ENCODE assay signal across 8 mouse cellular contexts in genomic region chr2:83813273-83813892, GRCm38 (mm10). TPM values are rescaled to one million over a fixed set of nuclear protein-coding genes. Genes with fewer than 3 reads are reported as not detected.
A peak's percentile ranks its signal among the peaks of the same experiment; 100 is the strongest.
DNase-seq lines count a peak whose midpoint lies in the region; ATAC-seq and TF ChIP-seq lines count a peak whose summit lies in the region.

No protein-coding gene starts in this region.

- no peak for TF ChIP-seq POLR2A in olfactory bulb, adult 2 months (IDR thresholded peaks at IDR 0.05; ENCODE audit: insufficient read depth, low read depth, low read length)

- H3K27ac ChIP-seq in lung, postnatal 0 days (ENCODE audit: low read length): no peak overlapping the region
- H3K27ac ChIP-seq in intestine, embryonic 16.5 days (ENCODE audit: low read length): no peak overlapping the region
- H3K27ac ChIP-seq in olfactory bulb, adult 2 months (ENCODE audit: insufficient read depth, low read depth, low read length): peak overlapping the region; percentile 98

- H3K9ac ChIP-seq in lung, postnatal 0 days (replicated peaks; ENCODE audit: low read depth): no peak overlapping the region
- no peak overlapping the region; the same call in 1 of the 2 replicates for H3K9ac ChIP-seq in intestine, embryonic 16.5 days (ENCODE audit: low read depth, low read length)

- ATAC-seq in CD4-positive, CD25-positive, alpha-beta regulatory T cell, adult 4 months: no peak
- no peak for ATAC-seq in lung, postnatal 0 days
- peak; percentile 18; the same call in 1 of the 2 replicates for ATAC-seq in intestine, embryonic 16.5 days

- 13% methylated on average over 10 of the region's 10 CpGs for WGBS in lung, postnatal 0 days
- 18% methylated on average over 10 of the region's 10 CpGs for WGBS in intestine, embryonic 16.5 days
- 2% methylated on average over 10 of the region's 10 CpGs for WGBS in olfactory bulb, adult 2 months

- H3K4me2 ChIP-seq in lung, postnatal 0 days (replicated peaks; ENCODE audit: low read depth, low read length): peak overlapping the region; percentile 88
- peak overlapping the region; percentile 94 for H3K4me2 ChIP-seq in intestine, embryonic 16.5 days (ENCODE audit: low read depth, low read length)

- DNase-seq in CD4-positive, CD25-positive, alpha-beta regulatory T cell, adult 2 months (ENCODE audit: low read depth, low spot score): peak; percentile 9
- DNase-seq in lung, postnatal 0 days (ENCODE audit: low spot score): no peak
- DNase-seq in lung, postnatal 25 days (ENCODE audit: low spot score): no peak
- no peak for DNase-seq in adipocyte (ENCODE audit: low spot score)
- no peak for DNase-seq in kidney, postnatal 25 days

- peak overlapping the region; percentile 55 for H3K4me3 ChIP-seq in lung, postnatal 0 days (ENCODE audit: low read depth, low read length)
- H3K4me3 ChIP-seq in intestine, embryonic 16.5 days (ENCODE audit: low read length): peak overlapping the region; percentile 76
- H3K4me3 ChIP-seq in olfactory bulb, adult 2 months (ENCODE audit: insufficient read depth, low read depth, low read length): peak overlapping the region; percentile 79

- H3K4me1 ChIP-seq in lung, postnatal 0 days (ENCODE audit: insufficient read depth, low read depth, low read length): peaks cover 3% of the 10 kb centered on the region; the same call in 1 of the 2 replicates
- H3K4me1 ChIP-seq in intestine, embryonic 16.5 days (ENCODE audit: control insufficient read depth, insufficient read depth, low read length): peaks cover 6% of the 10 kb centered on the region; the same call in 1 of the 2 replicates
- H3K4me1 ChIP-seq in olfactory bulb, adult 2 months (ENCODE audit: control insufficient read depth, insufficient read depth, low read length): no peaks in the 10 kb centered on the region

- H3K36me3 ChIP-seq in lung, postnatal 0 days (ENCODE audit: insufficient read depth, low read length): no peaks in the 10 kb centered on the region
- no peaks in the 10 kb centered on the region for H3K36me3 ChIP-seq in intestine, embryonic 16.5 days (ENCODE audit: control insufficient read depth, insufficient read depth, low read length)

- H3K27me3 ChIP-seq in lung, postnatal 0 days (replicated peaks; ENCODE audit: insufficient read depth, low read length): no peaks in the 10 kb centered on the region
- H3K27me3 ChIP-seq in intestine, embryonic 16.5 days (replicated peaks; ENCODE audit: control insufficient read depth, insufficient read depth, low read length): 0 out of 2 replicates have a peak, but pooled peaks cover 6% of the 10 kb centered on the region

- no peaks in the 10 kb centered on the region for H3K9me3 ChIP-seq in lung, postnatal 0 days (ENCODE audit: low read length)
- H3K9me3 ChIP-seq in intestine, embryonic 16.5 days (ENCODE audit: control insufficient read depth, low read length): no peaks in the 10 kb centered on the region

- TF ChIP-seq EP300 in lung, postnatal 0 days (IDR thresholded peaks at IDR 0.05): no peak

- no peak for TF ChIP-seq CTCF in lung, postnatal 0 days (IDR thresholded peaks at IDR 0.05)
- TF ChIP-seq CTCF in olfactory bulb, adult 2 months (IDR thresholded peaks at IDR 0.05; ENCODE audit: insufficient read depth, low read depth, low read length): no peak

RNA-seq across cellular contexts. Expression of gene Fam171b, which starts 0.9 kb away (rescaled TPM):
- polyA plus RNA-seq in CD4-positive, CD25-positive, alpha-beta regulatory T cell, adult 4 months (2017; shearing (Covaris generic)): under 1 TPM; 0.34 to 0.50 TPM
- 0.26 and 0.29 TPM in 2 replicates for polyA plus RNA-seq in lung, postnatal 0 days (2015; fragmentation: Nextera tagmentation; extraction: Ambion mirVana)
- 6.6 and 6.8 TPM in 2 replicates for polyA plus RNA-seq in intestine, embryonic 16.5 days (2015; fragmentation: Nextera tagmentation; extraction: Ambion mirVana)
- polyA plus RNA-seq in olfactory bulb, adult 2 months (2012; ENCODE audit: insufficient read depth, insufficient read length, low replicate concordance, missing spikeins): 72.0 and 217 TPM in 2 replicates
